10 mouse cellular contexts compared by ENCODE assay signal in genomic region chr16:26597307-26597706, GRCm38 (mm10). TPM values are rescaled to one million over a fixed set of nuclear protein-coding genes. Genes with fewer than 3 reads are reported as not detected.
DNase-seq lines count a peak whose midpoint lies in the region; ATAC-seq and TF ChIP-seq lines count a peak whose summit lies in the region.
"Had no signal": no experiment of that assay in that cellular context is flagged by ENCODE, and none has a peak within 500 bp of the region (broad histone marks: within the 10 kb centered on the region; RNA-seq: fewer than 3 reads in every experiment).

No protein-coding gene starts in this region.

- peaks cover 0 to 3% of the 10 kb centered on the region in 2 experiments; a peak in 1 of 4 replicates for H3K36me3 ChIP-seq in MEL (ENCODE audit: control insufficient read depth in 1 of 2, insufficient read depth in 2 of 2, low read length in 2 of 2)
- H3K36me3 ChIP-seq in hindbrain, embryonic 12.5 days: no peaks in the 10 kb centered on the region
- H3K36me3 ChIP-seq: embryonic facial prominence, embryonic 12.5 days had no signal

- H3K9ac ChIP-seq in MEL (ENCODE audit: control insufficient read depth, low read depth, low read length, poor library complexity, severe bottlenecking): no peak overlapping the region
- H3K9ac ChIP-seq in hindbrain, embryonic 12.5 days: no peak overlapping the region
- H3K9ac ChIP-seq: embryonic facial prominence, embryonic 12.5 days had no signal

- H3K27me3 ChIP-seq in MEL (ENCODE audit: control insufficient read depth in 1 of 2, insufficient read depth in 2 of 2, low read length in 2 of 2): no peaks in the 10 kb centered on the region
- no peaks in the 10 kb centered on the region for H3K27me3 ChIP-seq in hindbrain, embryonic 12.5 days
- H3K27me3 ChIP-seq: embryonic facial prominence, embryonic 12.5 days had no signal

- DNase-seq in heart, adult 9 months (ENCODE audit: low spot score in 2 of 2): peak; percentile 41 to 47
- DNase-seq in heart, postnatal 36 days: no peak
- no peak for DNase-seq in MEL (ENCODE audit: low read depth, low spot score)
- DNase-seq in embryo, embryonic 11.5 days (ENCODE audit: low read depth, low spot score): peak; percentile 51
- peak; percentile 66 for DNase-seq in kidney, postnatal 10 days
- DNase-seq in thymus, postnatal 0 days (ENCODE audit: low spot score): no peak
- DNase-seq in Muller cell, postnatal 12 days (ENCODE audit: inconsistent ontology term): no peak
- DNase-seq: thymus, postnatal 14 days had no signal

- H3K4me1 ChIP-seq in MEL (ENCODE audit: control insufficient read depth in 1 of 2, insufficient read depth in 2 of 2, low read length in 2 of 2): peaks cover 0 to 5% of the 10 kb centered on the region in 2 experiments; a peak in 1 of 4 replicates
- no peaks in the 10 kb centered on the region for H3K4me1 ChIP-seq in hindbrain, embryonic 12.5 days

- TF ChIP-seq RAD21 in MEL (IDR thresholded peaks at IDR 0.05; ENCODE audit: low read depth, low read length): no peak

- 77% methylated on average over 7 of the region's 7 CpGs for WGBS in hindbrain, embryonic 12.5 days

- no peak for TF ChIP-seq POLR2A in MEL (IDR thresholded peaks at IDR 0.05; ENCODE audit: control insufficient read depth in 1 of 2, insufficient read depth in 1 of 2, low read depth in 1 of 2, low read length in 2 of 2, poor library complexity in 1 of 2)

- H3K9me3 ChIP-seq in MEL (replicated peaks; ENCODE audit: insufficient read depth, low read length): no peaks in the 10 kb centered on the region
- no peaks in the 10 kb centered on the region for H3K9me3 ChIP-seq in hindbrain, embryonic 12.5 days (replicated peaks)
- H3K9me3 ChIP-seq: embryonic facial prominence, embryonic 12.5 days had no signal

- H3K27ac ChIP-seq in MEL (ENCODE audit: control insufficient read depth, low read depth, low read length): no peak overlapping the region
- no peak overlapping the region for H3K27ac ChIP-seq in hindbrain, embryonic 12.5 days
- H3K27ac ChIP-seq: embryonic facial prominence, embryonic 12.5 days had no signal

- TF ChIP-seq EP300 in MEL (IDR thresholded peaks at IDR 0.05; ENCODE audit: low read depth in 1 of 2, low read length in 2 of 2): peak in 1 of 2 experiments; percentile 29; a peak in 1 of 4 replicates

- intact Hi-C loops in heart, postnatal 36 days (cut with DNase I): no loop called here

- no peak overlapping the region for H3K4me3 ChIP-seq in MEL (ENCODE audit: control insufficient read depth in 1 of 2, insufficient read depth in 1 of 2, low read depth in 2 of 2, low read length in 2 of 2)
- H3K4me3 ChIP-seq in hindbrain, embryonic 12.5 days: no peak overlapping the region
- H3K4me3 ChIP-seq: embryonic facial prominence, embryonic 12.5 days had no signal

- ATAC-seq in hindbrain, embryonic 12.5 days (ENCODE audit: low FRiP score): no peak

- H3K79me2 ChIP-seq in MEL (ENCODE audit: control insufficient read depth, insufficient read depth, low read length, poor library complexity): no peaks in the 10 kb centered on the region

- no peak overlapping the region for H3K4me2 ChIP-seq in hindbrain, embryonic 12.5 days (replicated peaks)
- H3K4me2 ChIP-seq: embryonic facial prominence, embryonic 12.5 days had no signal

- no peak for TF ChIP-seq CTCF in MEL (IDR thresholded peaks at IDR 0.05 in 2 of 3, conservative IDR thresholded peaks at IDR 0.05 in 1 of 3; ENCODE audit: control insufficient read depth in 1 of 3, insufficient read depth in 1 of 3, low read depth in 2 of 3, low read length in 3 of 3, poor library complexity in 1 of 3, severe bottlenecking in 1 of 3)

TF ChIP-seq in MEL, 35 proteins besides CTCF, POLR2A, EP300 and RAD21:
- no peak for TF ChIP-seq POLR2AphosphoS2 (IDR thresholded peaks at IDR 0.05; ENCODE audit: low read length)
- peak; percentile 55 for TF ChIP-seq GATA1 (IDR thresholded peaks at IDR 0.05; ENCODE audit: low read depth, low read length)

RNA-seq across cellular contexts. Expression of gene Il1rap, which starts 15.8 kb away (rescaled TPM):
- 1 to 10 TPM; 3.9 to 4.1 TPM for total RNA-seq in heart, postnatal 36 days (2021)
- total RNA-seq in MEL (2012; rRNA removed): 5.5 and 5.9 TPM in 2 replicates
- polyA plus RNA-seq in MEL (2012; ENCODE audit: insufficient read depth in 1 of 2, insufficient read length in 2 of 2, low read depth in 1 of 2, low replicate concordance in 2 of 2, missing spikeins in 1 of 2): 1 to 10 TPM in 1 of 2 experiments, not detected in 1; 5.4 TPM
- 2.4 and 3.6 TPM in 2 replicates for polyA plus RNA-seq in thymus, postnatal 0 days (2015; fragmentation: Nextera tagmentation; extraction: Ambion mirVana)
- polyA plus RNA-seq in hindbrain, embryonic 12.5 days (2016; fragmentation: Nextera tagmentation; extraction: Ambion mirVana): 5.9 and 7.8 TPM in 2 replicates

Comparison
In these comparisons a context has a peak if more than half of its experiments do, and no peak if none do; other contexts are left out.
1. DNase-seq: peak in heart, adult 9 months (2 of 2), embryo, embryonic 11.5 days (single experiment) and kidney, postnatal 10 days (single experiment); none in heart, postnatal 36 days (0 of 2), MEL (single experiment), thymus, postnatal 0 days (single experiment) and Muller cell, postnatal 12 days (single experiment).